Mouse (Mus musculus) T-cell, adult 2 months (primary cell): Measurements from ENCODE around the gene Mrps6.

Experiments
- DNase-seq: peaks from one replicate; pipeline ENCODE4 v3.0.0; 2022; ENCODE audit warnings: low spot score

Mrps6 gene

DNA sequence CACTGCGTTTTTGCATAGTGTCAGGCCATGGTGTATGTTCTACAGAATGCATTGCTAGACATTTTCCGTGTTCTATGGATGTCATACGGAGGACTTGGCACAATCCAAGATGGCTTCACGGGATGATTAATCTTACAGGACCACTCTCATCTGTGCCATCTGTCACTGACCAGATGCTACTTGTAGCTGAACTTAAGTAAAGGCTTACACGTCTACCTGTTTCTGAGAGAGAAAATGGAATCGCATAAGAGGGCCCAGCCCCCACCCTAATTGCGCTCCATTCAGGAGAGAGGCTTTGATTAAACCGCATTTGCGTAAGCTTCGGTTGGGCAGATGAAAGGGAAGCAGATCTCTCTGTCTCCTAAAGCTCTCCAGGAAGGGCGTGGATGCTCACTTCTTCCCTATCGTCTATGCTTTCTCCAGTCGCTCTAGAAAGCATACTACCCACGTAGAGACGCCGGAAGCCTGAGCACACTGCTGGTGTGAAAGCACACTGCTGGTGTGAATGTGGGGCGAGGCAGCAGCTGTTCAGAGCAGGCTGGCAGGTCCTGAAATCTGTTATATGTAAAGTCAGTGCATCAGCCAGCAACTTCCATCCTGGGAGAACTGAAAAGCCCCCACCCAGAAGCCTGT is 62.9 kb downstream of the Mrps6 start:
- DNase-seq: no peak

DNA sequence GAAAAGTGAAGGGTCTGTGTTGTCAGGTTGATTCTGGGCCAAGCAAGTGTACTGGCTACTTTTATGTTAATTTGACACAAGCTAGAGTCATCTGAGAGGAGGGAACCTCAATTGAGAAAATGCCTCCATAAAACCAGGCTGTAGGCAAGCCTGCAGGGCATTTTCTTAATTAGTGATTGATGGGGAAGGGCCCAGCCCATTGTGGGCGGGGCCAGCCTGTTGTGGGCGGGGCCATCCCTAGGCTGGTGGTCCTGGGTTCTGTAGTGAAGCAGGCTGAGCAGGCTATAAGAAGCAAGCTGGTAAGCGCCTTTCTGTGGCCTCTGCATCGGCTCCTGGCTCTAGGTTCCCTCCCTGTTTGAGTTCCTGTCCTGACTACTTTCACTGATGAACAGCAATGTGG is 69.2 kb downstream of the Mrps6 start:
- no peak for DNase-seq

DNA sequence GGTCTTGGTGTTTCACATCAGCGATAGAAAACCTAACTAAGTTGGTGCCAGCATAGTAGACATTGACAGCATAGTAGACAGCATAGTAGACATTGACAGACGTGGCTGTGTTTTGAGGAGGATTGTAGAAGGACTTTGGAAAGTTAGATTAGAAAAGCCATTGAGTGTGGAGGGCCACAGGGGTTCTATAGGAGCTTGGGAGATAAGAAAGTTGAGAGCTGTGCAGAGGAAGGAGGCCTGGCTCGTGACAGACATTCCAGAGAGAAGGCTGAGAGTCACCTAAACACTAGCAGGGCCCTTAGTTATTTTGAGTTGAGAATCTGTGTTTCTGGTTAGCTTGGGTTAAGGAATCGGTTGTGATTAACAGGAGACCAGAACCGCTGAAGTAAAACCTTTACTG is 69.6 kb downstream of the Mrps6 start:
- no peak for DNase-seq

DNA sequence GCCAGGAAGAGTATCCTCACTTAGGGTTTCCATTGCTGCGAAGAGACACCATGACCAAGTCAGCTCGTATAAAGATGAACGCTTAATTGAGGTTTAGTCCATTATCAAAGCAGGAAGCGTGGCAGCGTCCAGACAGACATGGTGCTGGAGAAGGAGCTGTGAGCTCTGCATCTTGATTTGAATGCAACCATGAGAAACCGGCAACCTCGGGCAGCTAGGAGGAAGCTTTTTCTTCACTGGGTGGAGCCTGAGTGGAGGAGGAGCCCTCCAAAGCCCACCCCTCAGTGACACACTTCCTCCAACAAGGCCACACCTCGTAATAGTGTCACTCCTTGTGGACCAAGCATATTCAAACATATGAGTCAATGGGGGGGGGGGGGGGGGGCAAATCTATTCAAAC is 71.8 kb downstream of the Mrps6 start:
- no peak for DNase-seq

DNA sequence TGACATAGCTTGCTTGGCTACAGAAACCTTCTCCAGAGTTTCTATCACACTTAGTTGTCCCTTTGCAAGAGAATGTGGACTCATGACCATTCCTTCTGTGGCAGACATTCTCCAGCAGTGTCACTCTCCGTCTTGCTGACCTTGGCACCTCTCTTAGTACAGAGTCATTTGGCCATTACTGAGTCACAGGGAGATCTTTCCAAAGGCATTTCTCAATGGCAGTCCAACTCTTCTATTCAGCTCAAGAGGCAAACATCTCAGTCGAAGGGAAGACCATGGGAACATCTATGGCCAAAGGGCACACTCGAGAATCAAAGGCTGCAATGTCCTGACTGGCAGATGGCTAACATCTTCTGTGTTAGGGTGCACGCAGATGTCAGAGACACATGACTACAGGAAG is 74.4 kb downstream of the Mrps6 start:
- no peak for DNase-seq

DNA sequence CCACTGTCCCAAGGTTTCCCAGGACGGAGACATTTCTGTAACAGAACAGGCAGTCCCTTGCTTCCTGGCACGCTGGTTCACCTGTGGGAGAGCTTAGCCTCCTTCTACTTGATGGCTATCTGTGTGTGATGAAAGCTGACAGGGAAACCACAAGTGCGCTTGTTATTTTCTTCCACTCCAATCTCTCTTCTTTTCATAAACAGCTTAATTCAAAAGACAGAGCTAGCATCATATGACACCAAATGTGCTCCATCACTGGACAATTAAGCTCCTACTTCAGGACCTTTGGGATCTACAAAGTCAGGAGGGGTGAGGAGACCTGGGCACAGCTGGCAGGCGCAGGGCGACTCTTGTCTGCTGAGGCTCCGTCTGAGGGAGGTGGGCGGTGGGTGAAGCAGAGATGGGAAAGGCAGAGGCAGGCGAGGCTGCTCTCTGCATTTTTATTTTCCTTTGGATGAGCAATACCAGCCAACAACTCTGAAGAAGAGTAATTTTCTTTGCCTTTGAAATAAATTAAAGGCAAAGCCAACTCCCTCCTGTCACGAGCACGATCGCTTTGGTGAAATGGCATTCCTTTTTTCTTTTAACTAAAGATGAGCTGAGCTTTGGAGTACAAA is 76.2 kb downstream of the Mrps6 start:
- no peak for DNase-seq

DNA sequence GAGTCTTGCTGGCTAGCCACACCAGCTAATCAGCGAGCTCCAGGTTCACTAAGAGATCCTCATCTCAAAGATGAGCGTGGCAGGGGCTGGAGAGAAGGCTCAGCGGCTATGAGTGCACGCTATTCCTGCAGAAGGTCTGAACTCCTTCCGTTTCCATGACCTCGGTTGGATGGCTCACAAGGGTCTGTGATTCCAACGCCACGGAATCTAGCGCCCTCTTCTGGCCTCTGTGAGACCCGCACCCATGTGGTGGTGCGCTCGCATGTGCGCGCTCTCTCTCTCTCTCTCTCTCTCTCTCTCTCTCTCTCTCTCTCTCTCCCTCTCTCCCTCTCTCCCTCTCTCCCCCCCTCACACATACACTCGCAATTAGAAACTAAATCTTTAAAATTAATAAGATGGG is 78.2 kb downstream of the Mrps6 start:
- no peak for DNase-seq

DNA sequence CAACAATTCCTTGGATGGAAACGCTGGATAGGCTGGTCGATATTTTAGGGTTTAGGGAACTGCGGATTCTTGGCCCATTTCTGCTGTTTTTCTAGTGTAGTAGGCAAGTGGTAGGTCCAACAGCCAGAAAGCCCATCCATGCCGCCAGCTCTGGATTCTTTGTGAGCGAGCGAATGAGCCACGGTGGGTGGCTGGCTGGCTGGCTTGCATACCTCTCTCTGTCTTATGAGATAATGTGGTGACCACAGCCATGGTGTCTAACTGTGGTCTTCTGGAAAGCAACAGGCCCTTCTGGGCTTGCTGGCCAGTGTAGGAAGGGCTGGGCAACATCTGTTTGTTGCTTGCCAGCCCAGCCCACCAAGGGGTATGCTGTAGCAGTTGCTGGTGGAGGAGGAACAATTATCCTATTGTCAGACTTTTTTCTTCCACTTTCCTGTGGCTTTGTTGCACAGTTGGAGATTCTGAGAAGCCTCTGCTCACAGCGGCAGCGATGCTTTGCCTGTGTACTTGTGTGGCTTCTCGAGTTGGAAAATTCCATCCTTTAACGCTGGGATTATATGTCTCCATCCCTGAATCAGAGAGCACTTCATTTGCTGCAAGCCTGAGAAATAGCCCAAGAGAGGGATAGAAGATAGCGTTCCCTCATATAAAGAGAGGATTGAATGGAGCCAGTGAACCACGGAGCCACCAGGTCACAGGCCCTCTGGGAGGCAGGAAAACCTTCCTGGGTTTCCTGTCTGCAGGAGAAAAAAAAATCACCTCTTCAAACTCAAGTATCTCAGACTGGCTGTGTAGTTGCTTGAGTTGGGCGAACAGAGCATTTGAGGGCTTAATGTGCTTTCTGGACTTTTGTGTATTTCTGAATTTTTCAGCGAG is 81.6 kb downstream of the Mrps6 start:
- no peak for DNase-seq

DNA sequence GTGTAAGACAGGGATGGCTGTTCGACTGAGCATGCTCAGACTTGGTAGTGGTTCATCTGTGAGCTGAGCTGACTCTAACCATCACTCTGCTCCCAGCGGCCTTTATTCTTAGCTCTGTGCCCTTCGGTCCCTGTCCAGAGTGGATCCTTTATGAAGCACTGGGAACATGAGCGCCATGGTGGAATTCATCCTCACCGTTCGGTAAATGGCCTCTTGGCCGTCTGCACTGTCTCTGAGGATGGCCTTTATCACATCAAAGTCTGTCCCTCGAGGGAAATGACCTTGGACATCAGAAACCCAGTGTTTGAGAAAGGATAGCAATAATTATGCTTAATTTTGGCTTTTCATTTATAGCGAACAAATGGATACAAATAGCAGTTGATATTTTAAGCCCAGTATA is 82.3 kb downstream of the Mrps6 start:
- no peak for DNase-seq

DNA sequence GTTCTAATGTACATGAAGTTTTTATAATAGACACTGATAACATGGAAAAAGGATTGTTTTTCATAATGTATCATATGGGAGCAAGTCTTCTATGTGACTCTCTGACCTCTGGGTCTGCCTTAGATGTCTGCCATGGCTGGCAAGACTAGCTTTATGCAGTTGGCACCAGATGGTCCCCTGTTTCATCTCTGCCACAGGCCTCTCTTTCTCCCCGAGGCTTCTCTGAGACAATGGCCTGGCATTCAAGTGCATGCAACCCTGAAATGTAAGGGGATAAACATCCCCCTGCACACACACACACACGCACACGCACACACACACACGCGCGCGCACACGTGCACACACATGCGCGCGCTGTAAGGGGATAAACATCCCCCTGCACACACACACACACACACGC is 83.0 kb downstream of the Mrps6 start:
- no peak for DNase-seq

DNA sequence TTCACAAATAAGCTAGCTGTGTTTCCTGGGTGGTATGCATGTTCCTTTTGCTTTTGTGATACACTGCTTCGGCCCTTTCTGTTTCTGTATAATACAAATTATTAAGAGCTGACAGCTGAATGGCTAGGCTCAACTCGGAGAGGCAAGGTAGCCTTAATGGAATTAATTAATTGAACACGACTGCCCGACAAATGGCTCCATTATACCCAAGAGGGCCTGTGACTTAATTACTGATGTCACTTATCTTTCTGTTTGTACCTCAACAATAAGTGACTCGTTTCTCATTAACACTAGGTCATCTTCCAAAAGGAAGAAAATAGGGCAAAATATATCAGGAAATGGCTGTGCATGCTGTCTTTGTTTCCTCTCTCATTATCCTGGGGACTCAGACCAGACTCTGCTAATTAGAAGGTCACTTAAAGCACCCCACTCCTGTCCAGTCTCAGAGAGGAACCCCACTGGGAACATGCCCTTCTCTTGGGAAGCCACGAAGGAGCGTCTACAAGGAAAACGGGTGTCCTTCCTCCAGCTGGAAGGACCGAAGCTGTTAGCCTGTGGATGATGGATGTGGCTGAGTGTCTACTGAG is 84.4 kb downstream of the Mrps6 start:
- DNase-seq: no peak

DNA sequence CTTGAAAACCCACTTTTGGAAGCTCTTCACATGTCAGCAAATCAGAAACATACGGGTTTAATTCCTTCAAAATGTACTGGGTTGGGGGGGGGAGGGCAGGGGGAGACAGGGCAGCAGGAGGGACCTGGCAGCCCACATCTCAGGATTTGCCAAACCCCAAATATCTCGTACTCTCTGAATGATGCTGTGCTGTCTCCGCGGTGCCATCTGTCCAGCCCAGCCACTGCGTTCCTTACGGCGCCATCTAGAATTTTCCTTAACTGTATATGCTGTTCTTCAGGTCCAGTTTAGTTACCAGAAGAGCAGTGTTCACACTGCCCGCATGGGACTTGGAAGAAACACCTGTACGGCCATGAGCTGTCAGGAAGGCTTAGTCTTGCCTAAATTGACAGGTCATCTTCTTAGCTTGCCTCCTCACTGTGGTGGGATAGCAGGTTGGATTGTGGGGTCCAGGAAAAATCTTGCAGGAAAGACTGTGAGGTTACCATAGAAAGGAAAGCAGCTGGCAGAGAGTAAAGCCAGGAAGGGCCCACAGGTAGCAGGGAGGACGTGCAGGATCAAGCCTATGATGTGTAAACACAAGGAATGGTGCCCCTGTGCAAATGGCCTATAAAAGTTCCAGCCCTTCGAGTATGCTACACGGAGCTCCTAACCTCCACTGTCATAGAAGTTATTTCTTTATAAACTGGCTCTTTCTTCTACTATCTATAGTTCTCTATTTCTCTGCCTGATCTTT is 89.7 kb downstream of the Mrps6 start:
- no peak for DNase-seq

DNA sequence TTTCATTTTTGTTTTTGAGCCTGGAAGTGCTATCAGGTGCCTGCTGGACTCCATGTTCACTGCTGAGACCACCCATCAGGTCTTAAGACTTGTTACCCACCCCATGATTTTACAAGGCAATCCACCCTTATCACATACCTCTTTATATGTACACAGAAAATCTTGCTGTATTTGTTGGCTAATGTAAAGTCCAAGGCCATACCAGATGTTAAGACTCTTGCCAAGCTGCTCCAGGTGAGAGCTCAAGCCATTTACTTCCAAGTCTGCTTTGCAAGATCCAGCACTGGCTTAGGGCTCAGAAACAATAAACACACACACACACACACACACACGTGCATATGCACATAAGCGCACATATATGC is 90.3 kb downstream of the Mrps6 start:
- DNase-seq: no peak

DNA sequence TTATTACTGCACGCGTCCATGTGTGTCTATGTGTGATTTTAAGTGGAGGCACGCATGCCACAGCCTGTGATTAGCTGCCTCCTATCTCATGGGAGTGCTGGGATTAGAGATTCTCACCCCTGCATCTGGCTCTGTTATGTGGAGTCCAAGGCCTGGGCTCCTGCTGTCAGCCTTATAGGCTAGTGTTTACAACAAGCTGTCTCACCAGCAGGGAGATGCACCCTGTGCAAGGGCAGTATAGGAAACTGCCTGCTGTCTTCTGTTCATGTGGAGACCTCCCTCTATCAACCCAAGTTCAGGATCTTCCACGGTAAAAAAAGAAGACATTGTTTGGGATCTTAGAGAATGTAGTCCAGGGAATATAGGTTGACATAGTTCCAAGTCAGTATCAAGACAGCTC is 92.9 kb downstream of the Mrps6 start:
- DNase-seq: no peak

DNA sequence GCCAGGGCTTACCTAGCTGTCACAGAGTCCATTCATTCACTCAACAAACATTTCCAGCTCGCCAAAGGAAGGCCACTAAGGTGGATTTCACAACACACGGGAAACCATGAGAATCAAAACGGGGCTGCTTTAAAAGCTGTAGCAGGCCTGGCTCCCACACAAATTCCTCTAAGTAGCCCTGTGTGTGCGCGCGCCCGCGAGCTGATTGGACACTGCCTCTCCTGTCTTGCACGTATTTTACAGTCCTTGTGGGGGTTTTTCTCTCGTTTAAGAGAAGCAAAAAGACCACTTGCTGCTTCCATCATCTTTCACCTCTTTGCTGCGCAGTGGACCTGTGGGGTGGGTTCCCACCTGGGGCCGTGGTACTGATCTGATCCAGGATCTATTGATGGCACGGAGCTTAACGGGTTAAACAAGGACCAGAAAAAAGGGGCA is 100.0 kb downstream of the Mrps6 start:
- DNase-seq: no peak

DNA sequence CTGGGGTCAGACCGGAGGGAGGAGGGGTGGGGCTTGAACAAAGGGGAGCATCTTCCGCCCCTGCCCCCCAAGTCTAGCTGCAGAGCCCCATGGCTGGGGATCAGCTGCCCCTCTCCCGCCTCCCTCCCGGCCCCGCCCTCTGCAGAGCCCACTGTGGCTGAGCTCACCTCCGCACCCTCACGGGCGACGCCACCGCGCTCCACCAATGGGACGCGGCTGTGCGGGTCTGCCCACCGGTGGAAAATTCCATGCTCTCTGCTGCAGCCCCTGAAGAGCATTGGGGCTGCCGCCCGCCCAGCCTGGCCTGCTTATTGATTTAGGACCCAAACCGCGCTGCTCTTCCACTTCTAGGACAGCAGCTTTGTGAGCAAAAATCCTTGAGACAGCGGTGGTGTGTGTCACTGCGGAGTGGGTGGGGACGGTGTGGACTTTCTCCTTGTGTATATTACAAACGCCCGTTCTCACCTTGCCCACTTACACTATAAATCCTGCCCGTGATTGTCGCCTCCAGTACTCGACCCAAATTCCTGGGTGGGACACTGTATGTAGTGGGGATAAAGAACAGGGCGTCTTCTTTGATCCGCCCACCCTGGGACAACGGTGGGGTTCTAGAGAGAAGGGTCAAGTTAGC is 100.5 kb downstream of the Mrps6 start:
- DNase-seq: peak; percentile 1

DNA sequence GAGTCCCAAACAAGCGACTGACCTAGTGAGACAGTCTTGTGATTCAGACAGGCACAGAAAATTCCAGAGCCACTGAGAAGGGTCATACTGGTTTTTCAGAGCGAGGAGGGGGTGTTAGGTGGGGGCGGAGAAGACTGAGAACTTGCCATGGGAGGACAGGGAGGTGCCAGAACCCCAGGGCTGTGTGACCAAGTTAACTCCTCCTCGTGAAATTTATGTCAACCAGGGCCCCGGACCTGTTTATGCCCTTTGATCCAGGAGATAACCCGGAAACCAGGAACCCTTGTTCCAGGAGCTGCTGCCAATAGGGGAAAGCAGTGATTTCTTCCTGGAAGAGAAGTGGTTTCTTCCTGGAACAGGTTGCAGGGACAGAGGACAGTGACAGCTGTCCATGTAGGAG is 101.0 kb downstream of the Mrps6 start:
- no peak for DNase-seq
